Mouse (Mus musculus) intestine, embryonic 14.5 days (tissue): ENCODE measurements around the gene Pard3. TPM values are rescaled to one million over a fixed set of nuclear protein-coding genes. Genes with fewer than 3 reads are reported as not detected.

Experiments used
- ATAC-seq: fragments of 200-750 bp; cut with Nextera tagmentation; replicated peaks from 2 replicates; pipeline ENCODE4 v1.8.0; 2017; ENCODE audit warnings: low read depth, moderate number of reproducible peaks, moderate TSS enrichment, moderate library complexity; ENCODE audit not compliant: low FRiP score, low TSS enrichment
- DNase-seq: peaks from one replicate; pipeline ENCODE4 v3.0.0-alpha.2; 2018; ENCODE audit warnings: low spot score
- H3K27ac ChIP-seq: fragments of 300-500 bp; sonication (generic); 2 replicates; pipeline ENCODE4 v1.5.1; 2014; ENCODE audit warnings: low read depth, mild to moderate bottlenecking, control low read depth
- H3K27me3 ChIP-seq: fragments of 300-500 bp; sonication (generic); replicated peaks from 2 replicates; pipeline ENCODE4 v1.6.1; 2014; ENCODE audit warnings: low read length, control low read depth; ENCODE audit not compliant: control insufficient read depth, insufficient read depth
- H3K36me3 ChIP-seq: fragments of 300-500 bp; sonication (generic); 2 replicates; pipeline ENCODE4 v1.6.1; 2014; ENCODE audit warnings: low read length, control low read depth; ENCODE audit not compliant: control insufficient read depth, insufficient read depth
- H3K4me1 ChIP-seq: fragments of 300-500 bp; sonication (generic); replicated peaks from 2 replicates; pipeline ENCODE4 v1.6.1; 2014; ENCODE audit warnings: low read length, control low read depth, mixed read lengths; ENCODE audit not compliant: control insufficient read depth, insufficient read depth
- H3K4me2 ChIP-seq: fragments of 300-500 bp; sonication (generic); 2 replicates; pipeline ENCODE4 v1.6.1; 2014; ENCODE audit warnings: low read length
- H3K4me3 ChIP-seq: fragments of 300-500 bp; sonication (generic); 2 replicates; pipeline ENCODE4 v1.5.1; 2014; ENCODE audit warnings: low read depth, low read length, control low read depth, mixed read lengths
- H3K9ac ChIP-seq: fragments of 300-500 bp; sonication (generic); 2 replicates; pipeline ENCODE4 v1.6.1; 2014; ENCODE audit warnings: mild to moderate bottlenecking, low read length
- H3K9me3 ChIP-seq: fragments of 300-500 bp; sonication (generic); 2 replicates; pipeline ENCODE4 v1.6.1; 2016; ENCODE audit warnings: low read length, control low read depth; ENCODE audit not compliant: control insufficient read depth
- WGBS: fragments of 180-500 bp; shearing (Covaris S2); extraction: QIAGEN DNeasy Blood & Tissue Kit; methylation state at CpG from one replicate; pipeline ENCODE4 v1.1.7; 2014; 5-methylcytosine and 5-hydroxymethylcytosine counted together
- polyA plus RNA-seq: library from polyadenylated mRNA; unstranded; fragments of >200 nt; fragmentation: Nextera tagmentation; extraction: Ambion mirVana; gene quantifications from 2 replicates; pipeline ENCODE4 v1.2.1, GENCODE M21; 2014

The Pard3 gene
- polyA plus RNA-seq, 1 experiment from 2014 or later: 36.6 TPM

DNA sequence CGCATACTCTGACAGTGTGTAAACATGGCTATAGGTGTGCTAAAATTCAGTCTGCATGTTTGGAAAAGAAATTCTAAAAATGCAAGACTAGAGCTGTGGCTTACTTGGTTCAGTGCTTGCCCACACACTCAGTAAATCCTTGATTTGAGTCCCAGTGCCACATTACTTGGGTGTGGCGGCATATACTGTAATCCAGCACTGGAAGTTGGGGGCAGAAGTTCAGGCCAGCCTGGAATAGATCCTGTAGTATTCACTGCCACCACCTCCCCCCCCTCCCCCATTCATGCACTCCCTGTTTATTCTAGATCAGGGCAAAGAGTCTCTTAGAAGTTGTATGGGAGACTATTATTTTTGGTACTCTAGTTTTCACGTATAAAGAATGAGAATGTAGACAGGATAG is 52.1 kb downstream of the Pard3 start:
- Histone ChIP-seq H3K36me3 (no peaks in the 10 kb centered on the region), H3K9ac (no peak overlapping the region), H3K4me3 (no peak overlapping the region), H3K9me3 (no peaks in the 10 kb centered on the region), H3K4me2 (no peak overlapping the region), H3K4me1 (peaks cover 13% of the 10 kb centered on the region; the same call in 1 of the 2 replicates), H3K27me3 (no peaks in the 10 kb centered on the region), H3K27ac (no peak overlapping the region)
- no peak for ATAC-seq
- no peak for DNase-seq
- WGBS: 71% methylated on average over 3 of the region's 3 CpGs

DNA sequence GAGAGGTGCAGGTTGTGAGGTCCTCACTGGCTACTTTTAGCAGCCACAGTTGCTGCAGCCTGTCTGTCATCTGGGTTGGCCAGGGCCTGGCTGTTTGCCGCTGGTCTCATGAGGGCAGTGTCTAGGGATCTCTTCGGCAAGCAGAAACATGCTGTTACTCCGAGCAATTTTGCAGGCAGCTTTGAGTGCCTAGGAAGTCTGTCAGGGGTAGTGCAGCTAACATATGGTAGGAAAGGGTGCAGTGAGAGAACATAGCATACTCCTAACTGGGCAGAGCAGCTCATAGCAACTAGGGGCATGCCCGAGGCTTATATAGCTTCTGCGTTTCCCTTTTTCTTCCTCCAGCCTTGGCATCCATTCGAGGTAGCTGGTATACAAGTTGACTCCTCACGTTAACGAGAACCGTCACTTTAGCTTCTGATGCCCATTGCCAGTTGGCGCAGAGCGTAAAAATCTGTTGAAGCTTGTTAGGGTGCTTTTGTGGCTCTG is 54.7 kb downstream of the Pard3 start:
- no peak overlapping the region for H3K9ac ChIP-seq
- DNase-seq (no peak), ATAC-seq (no peak)
- no peaks in the 10 kb centered on the region for H3K27me3 ChIP-seq
- no peak overlapping the region for H3K4me2 ChIP-seq
- no peak overlapping the region for H3K4me3 ChIP-seq
- no peak overlapping the region for H3K27ac ChIP-seq
- H3K36me3 ChIP-seq: no peaks in the 10 kb centered on the region
- H3K4me1 ChIP-seq: peaks cover 20% of the 10 kb centered on the region; the same call in 1 of the 2 replicates
- no peaks in the 10 kb centered on the region for H3K9me3 ChIP-seq
- 76% methylated on average over 11 of the region's 11 CpGs for WGBS

DNA sequence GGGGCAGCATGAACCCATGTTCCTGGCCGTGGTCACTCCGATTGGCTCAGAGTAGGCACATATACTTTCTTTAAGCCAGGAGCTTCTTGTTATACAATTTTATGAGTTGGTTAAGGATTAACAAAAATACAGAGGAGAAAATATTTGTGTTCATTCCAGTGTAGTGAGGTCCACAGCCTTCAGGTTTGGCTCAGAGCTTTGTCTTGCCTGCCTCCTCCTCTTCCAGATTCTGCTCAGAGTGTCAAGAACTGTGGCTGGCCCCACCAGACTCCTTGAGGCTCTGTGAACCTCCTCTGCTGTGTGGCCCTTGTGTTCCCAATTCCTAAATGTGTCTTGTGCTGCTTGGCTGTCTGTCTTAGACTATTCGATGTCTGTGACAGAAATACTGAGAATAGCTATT is 59.7 kb downstream of the Pard3 start:
- Histone ChIP-seq H3K9me3 (no peaks in the 10 kb centered on the region), H3K9ac (no peak overlapping the region), H3K4me2 (no peak overlapping the region), H3K4me1 (peaks cover 42% of the 10 kb centered on the region), H3K36me3 (no peaks in the 10 kb centered on the region), H3K4me3 (no peak overlapping the region), H3K27ac (no peak overlapping the region), H3K27me3 (no peaks in the 10 kb centered on the region)
- 86% methylated on average over 3 of the region's 3 CpGs for WGBS
- no peak for DNase-seq
- no peak for ATAC-seq

DNA sequence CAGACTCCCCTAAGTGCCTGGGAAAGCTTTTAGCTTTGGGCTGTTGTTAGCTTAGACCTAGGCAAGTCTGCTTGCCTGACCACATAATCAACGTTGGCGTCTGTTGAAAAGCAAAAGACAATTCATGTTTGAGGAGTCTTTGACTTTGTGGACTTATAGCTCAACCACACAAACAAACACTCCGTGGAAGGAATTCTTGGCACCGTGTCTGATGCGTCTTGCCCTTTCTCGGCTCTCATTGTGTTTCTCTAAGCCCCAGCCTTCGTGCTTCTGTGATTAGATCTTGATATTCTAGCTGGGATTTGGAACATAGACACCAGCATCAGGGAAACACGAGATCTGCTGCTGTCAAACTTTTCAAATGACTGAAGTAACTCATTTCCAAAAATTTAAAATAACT is 61.1 kb downstream of the Pard3 start:
- Histone ChIP-seq H3K27ac (no peak overlapping the region), H3K9ac (no peak overlapping the region), H3K36me3 (no peaks in the 10 kb centered on the region), H3K4me1 (peaks cover 47% of the 10 kb centered on the region), H3K4me2 (no peak overlapping the region), H3K9me3 (no peaks in the 10 kb centered on the region), H3K27me3 (no peaks in the 10 kb centered on the region), H3K4me3 (no peak overlapping the region)
- no peak for ATAC-seq
- 63% methylated on average over 8 of the region's 8 CpGs for WGBS
- no peak for DNase-seq

DNA sequence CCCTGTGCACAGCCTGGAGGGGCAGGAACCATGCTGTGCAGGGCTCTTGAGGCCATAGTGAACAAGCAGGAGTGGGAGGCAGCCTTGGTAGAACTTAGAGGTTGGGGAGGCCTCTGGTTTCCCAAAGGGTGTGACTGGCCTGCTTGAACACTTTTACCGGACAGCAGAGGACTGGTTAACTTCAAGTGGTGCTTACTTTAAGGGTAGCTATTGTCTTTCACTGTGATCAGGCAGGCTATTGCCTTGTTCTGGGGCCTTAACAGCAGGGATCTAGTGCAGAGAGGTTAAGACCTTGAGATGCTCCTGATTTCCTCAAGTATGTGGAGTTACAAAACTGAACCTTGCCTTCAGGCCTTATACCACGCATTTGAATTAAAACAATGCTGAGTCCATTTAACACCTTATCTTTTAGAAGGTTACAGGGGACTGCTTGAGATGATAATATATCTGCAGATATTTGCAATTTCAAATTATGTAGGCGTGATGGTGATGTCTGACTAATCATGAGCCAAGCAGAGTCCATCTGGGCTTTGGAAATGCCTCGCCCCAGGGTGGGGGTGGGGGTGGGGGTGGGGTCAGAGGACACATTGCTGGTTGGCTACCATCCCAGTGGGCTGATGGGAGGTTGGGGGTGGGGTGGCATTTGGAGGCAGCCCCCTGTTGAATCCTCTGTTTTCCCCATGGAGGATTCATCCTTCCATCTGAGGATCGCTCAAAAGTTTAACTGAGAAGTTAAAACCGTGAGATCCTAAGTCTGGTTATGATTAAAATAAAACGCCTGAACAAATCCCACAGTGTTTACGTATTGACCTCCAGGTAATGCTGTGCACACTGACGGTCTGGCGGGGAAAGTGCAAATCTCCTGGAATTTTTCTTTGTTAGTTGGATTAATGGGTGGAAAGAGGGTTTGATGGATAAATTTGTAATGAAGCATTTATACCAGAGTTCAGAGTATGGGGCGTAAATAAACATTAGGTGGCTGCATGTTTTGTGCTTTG is 62.3 kb downstream of the Pard3 start:
- no peaks in the 10 kb centered on the region for H3K9me3 ChIP-seq
- WGBS: 36% methylated on average over 11 of the region's 11 CpGs
- H3K27me3 ChIP-seq: no peaks in the 10 kb centered on the region
- H3K4me2 ChIP-seq: no peak overlapping the region
- no peak overlapping the region for H3K9ac ChIP-seq
- ATAC-seq: no peak
- no peak for DNase-seq
- H3K27ac ChIP-seq: no peak overlapping the region
- H3K4me1 ChIP-seq: peaks cover 43% of the 10 kb centered on the region
- H3K4me3 ChIP-seq: no peak overlapping the region
- H3K36me3 ChIP-seq: no peaks in the 10 kb centered on the region

DNA sequence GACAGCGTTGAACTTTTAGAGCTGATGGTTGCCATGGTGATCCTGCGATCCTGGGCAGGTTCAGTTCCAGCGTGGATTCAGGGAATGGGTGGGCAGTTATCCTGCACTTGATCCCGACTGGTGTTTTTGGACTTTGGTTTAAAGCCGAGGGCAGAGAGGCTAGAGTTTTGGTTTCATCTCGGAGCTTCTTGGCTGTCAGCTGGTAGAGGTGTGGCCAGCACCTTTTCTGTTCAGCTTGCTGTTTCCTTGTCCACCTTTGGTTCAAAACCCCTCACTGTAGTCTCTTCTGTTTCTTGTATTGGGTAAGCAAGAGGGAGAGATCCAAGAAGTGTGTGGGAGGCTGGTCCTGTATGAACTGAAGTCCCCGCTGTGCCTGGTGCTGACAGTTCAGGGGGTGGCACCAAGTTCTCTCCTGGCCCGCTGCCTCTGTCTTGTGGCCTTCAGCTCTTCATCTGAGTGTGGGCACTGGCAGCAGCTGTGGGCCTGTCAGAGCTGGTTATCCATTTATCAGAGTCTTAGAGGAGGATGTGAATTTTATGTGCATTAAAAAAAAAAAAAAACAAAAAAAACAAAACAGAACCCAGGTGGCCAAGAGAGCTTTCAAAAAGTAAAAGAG is 65.2 kb downstream of the Pard3 start:
- WGBS: 42% methylated on average over 8 of the region's 8 CpGs
- Histone ChIP-seq H3K27ac (no peak overlapping the region), H3K4me3 (no peak overlapping the region), H3K9me3 (no peaks in the 10 kb centered on the region), H3K4me2 (peak overlapping the region; percentile 23; the same call in 1 of the 2 replicates), H3K36me3 (no peaks in the 10 kb centered on the region), H3K27me3 (no peaks in the 10 kb centered on the region), H3K9ac (no peak overlapping the region), H3K4me1 (peaks cover 43% of the 10 kb centered on the region)
- DNase-seq (no peak), ATAC-seq (no peak)

DNA sequence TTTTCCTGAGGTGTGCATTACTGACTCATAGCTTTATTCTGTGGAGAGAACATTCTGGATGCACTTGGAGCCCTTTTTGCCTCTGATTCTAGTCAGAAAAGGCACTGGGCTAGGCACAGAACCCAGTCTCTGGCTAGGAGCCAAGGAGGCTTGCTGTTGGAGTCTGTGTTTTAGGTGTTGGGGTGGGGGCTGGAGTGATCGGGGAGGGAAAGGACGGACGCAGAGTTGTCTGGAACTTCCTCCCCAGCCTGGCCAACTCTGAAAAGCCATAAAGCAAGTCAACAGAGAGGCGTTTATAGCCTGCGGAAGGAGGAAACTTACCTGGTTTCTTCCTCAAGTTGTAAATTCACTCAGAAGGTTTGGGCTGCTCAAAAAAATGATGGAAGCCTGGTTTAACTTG is 70.6 kb downstream of the Pard3 start:
- no peak; the same call in 1 of the 2 replicates for ATAC-seq
- H3K4me3 ChIP-seq: no peak overlapping the region
- H3K4me1 ChIP-seq: peaks cover 45% of the 10 kb centered on the region
- no peaks in the 10 kb centered on the region for H3K9me3 ChIP-seq
- WGBS: 19% methylated on average over 5 of the region's 5 CpGs
- no peak overlapping the region for H3K27ac ChIP-seq
- H3K36me3 ChIP-seq: no peaks in the 10 kb centered on the region
- peak overlapping the region; percentile 25 for H3K4me2 ChIP-seq
- no peak overlapping the region for H3K9ac ChIP-seq
- no peaks in the 10 kb centered on the region for H3K27me3 ChIP-seq
- DNase-seq: peak; percentile 70

DNA sequence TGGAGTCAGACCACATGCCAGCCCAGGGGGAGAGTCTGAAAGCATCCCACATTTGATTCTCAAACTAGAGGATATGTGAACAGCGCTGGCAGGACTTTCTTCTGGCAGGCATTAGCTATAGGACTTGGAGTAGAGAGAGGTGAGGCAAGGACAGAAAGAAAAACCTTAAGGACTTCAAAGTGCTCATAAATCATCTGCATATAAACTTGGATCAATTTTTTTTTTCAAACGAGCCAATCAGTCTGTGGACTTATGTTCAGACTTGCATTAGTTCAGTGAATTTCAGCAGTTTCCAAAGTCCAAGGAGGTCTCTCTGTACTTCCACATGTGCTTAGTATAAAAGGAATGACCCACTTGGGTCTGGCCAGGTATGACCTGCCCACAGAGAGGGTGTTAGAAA is 72.5 kb downstream of the Pard3 start:
- H3K4me2 ChIP-seq: no peak overlapping the region
- no peak overlapping the region for H3K27ac ChIP-seq
- no peak overlapping the region for H3K9ac ChIP-seq
- H3K4me3 ChIP-seq: no peak overlapping the region
- no peaks in the 10 kb centered on the region for H3K27me3 ChIP-seq
- WGBS: 35% methylated on average over 2 of the region's 2 CpGs
- peaks cover 45% of the 10 kb centered on the region for H3K4me1 ChIP-seq
- ATAC-seq (no peak), DNase-seq (no peak)
- H3K36me3 ChIP-seq: no peaks in the 10 kb centered on the region
- H3K9me3 ChIP-seq: no peaks in the 10 kb centered on the region
